Mouse (Mus musculus) CH12.LX (cell line): Measurements from ENCODE around the gene Higd1a. TPM values are rescaled to one million over a fixed set of nuclear protein-coding genes. Genes with fewer than 3 reads are reported as not detected.

Experiments
- DNase-seq: peaks from one replicate; pipeline ENCODE4 v3.0.0-alpha.2; 2013; ENCODE audit errors: extremely low read depth
- H3K27ac ChIP-seq: 2 replicates; pipeline ENCODE4 v1.5.1; 2012; ENCODE audit warnings: low read depth, mild to moderate bottlenecking, control low read depth, moderate library complexity; ENCODE audit not compliant: insufficient read depth
- H3K27me3 ChIP-seq: replicated peaks from 2 replicates; pipeline ENCODE3; 2012; ENCODE audit warnings: inconsistent platforms
- H3K36me3 ChIP-seq, 2 experiments: replicated peaks in 1 of 2; 2 replicates each; pipeline versions ENCODE3 to v1.6.1; 2012; ENCODE audit warnings: inconsistent platforms in 1 of 2, low read length in 1 of 2, mild to moderate bottlenecking in 1 of 2, mixed read lengths in 1 of 2, moderate library complexity in 1 of 2; ENCODE audit not compliant: control insufficient read depth in 1 of 2, insufficient read depth in 1 of 2
- H3K4me1 ChIP-seq, 2 experiments: 2 replicates each; pipeline ENCODE4 v1.6.1; 2012; ENCODE audit warnings: inconsistent platforms in 1 of 2, moderate library complexity in 1 of 2; ENCODE audit not compliant: insufficient read depth in 2 of 2, control insufficient read depth in 1 of 2
- H3K4me2 ChIP-seq: 2 replicates; pipeline ENCODE4 v1.6.1; 2012; ENCODE audit warnings: low read depth, mild to moderate bottlenecking, control low read depth; ENCODE audit not compliant: poor library complexity, insufficient read depth, severe bottlenecking
- H3K4me3 ChIP-seq, 3 experiments: fragments of 150-350 bp in 1 of 3; sonication (generic) in 1 of 3; replicated peaks in 1 of 3; 2 replicates each; pipeline versions ENCODE3 to v1.5.1; 2011 to 2012; ENCODE audit warnings: low read depth in 2 of 3, low read length in 2 of 3, mild to moderate bottlenecking in 2 of 3, moderate library complexity in 2 of 3, control low read depth in 1 of 3, improper control_type of control experiment in 1 of 3, inconsistent platforms in 1 of 3, mixed read lengths in 1 of 3; ENCODE audit not compliant: poor library complexity in 1 of 3
- H3K79me2 ChIP-seq: replicated peaks from 2 replicates; pipeline ENCODE4 v1.6.1; 2012; ENCODE audit warnings: mild to moderate bottlenecking, moderate library complexity; ENCODE audit not compliant: control insufficient read depth, poor library complexity, insufficient read depth, severe bottlenecking; ENCODE audit errors: extremely low read depth
- H3K9ac ChIP-seq: 2 replicates; pipeline ENCODE4 v1.6.1; 2012; ENCODE audit warnings: low read depth, mild to moderate bottlenecking, control low read depth, moderate library complexity; ENCODE audit not compliant: insufficient read depth
- H3K9me3 ChIP-seq: replicated peaks from 2 replicates; pipeline ENCODE3; 2012; ENCODE audit warnings: low read length, inconsistent platforms, mixed read lengths
- BHLHE40 ChIP-seq: IDR thresholded peaks from 2 replicates; pipeline ENCODE4 v1.6.1; 2011; ENCODE audit warnings: mild to moderate bottlenecking, low read depth, low read length, improper control_type of control experiment
- CHD2 ChIP-seq: IDR thresholded peaks from 2 replicates; pipeline ENCODE4 v1.6.1; 2011; ENCODE audit warnings: low read length, improper control_type of control experiment
- CTCF ChIP-seq, 2 experiments: IDR thresholded peaks in 1 of 2; conservative IDR thresholded peaks in 1 of 2; 2 replicates each; pipeline ENCODE4 v1.5.1; 2011 to 2012; ENCODE audit warnings: low read depth in 2 of 2, low read length in 2 of 2, improper control_type of control experiment in 1 of 2, inconsistent platforms in 1 of 2, mild to moderate bottlenecking in 1 of 2, moderate library complexity in 1 of 2
- EP300 ChIP-seq: IDR thresholded peaks from 2 replicates; pipeline ENCODE4 v1.6.1; 2011; ENCODE audit warnings: low read length, improper control_type of control experiment
- GABPA ChIP-seq: IDR thresholded peaks from 2 replicates; pipeline ENCODE4 v1.6.1; 2012; ENCODE audit warnings: low read depth, low read length, improper control_type of control experiment, inconsistent platforms; ENCODE audit not compliant: insufficient replicate concordance
- HCFC1 ChIP-seq: IDR thresholded peaks from 2 replicates; pipeline ENCODE4 v1.6.1; 2012; ENCODE audit warnings: low read depth, mild to moderate bottlenecking, inconsistent platforms, low read length, improper control_type of control experiment
- JUN ChIP-seq: IDR thresholded peaks from 2 replicates; pipeline ENCODE4 v1.6.1; 2011; ENCODE audit warnings: low read depth, mild to moderate bottlenecking, low read length, improper control_type of control experiment, moderate library complexity; ENCODE audit not compliant: insufficient read depth
- JUND ChIP-seq: conservative IDR thresholded peaks from 2 replicates; pipeline ENCODE4 v1.6.1; 2011; ENCODE audit warnings: low read depth, low read length, improper control_type of control experiment
- KAT2A ChIP-seq: IDR thresholded peaks from 2 replicates; pipeline ENCODE4 v1.6.1; 2012; ENCODE audit warnings: low read length, improper control_type of control experiment, inconsistent platforms; ENCODE audit not compliant: insufficient replicate concordance
- MAFK ChIP-seq: IDR thresholded peaks from 2 replicates; pipeline ENCODE4 v1.6.1; 2011; ENCODE audit warnings: low read length, improper control_type of control experiment; ENCODE audit not compliant: insufficient replicate concordance
- MEF2A ChIP-seq: IDR thresholded peaks from 2 replicates; pipeline ENCODE4 v1.6.1; 2014; ENCODE audit warnings: low read depth, mild to moderate bottlenecking, inconsistent platforms, low read length, improper control_type of control experiment, borderline replicate concordance
- MXI1 ChIP-seq: IDR thresholded peaks from 2 replicates; pipeline ENCODE4 v1.6.1; 2011; ENCODE audit warnings: mild to moderate bottlenecking, low read depth, low read length, improper control_type of control experiment
- MYC ChIP-seq: IDR thresholded peaks from 2 replicates; pipeline ENCODE4 v1.6.1; 2011; ENCODE audit warnings: low read depth, mild to moderate bottlenecking, improper control_type of control experiment, low read length
- NELFE ChIP-seq: IDR thresholded peaks from 2 replicates; pipeline ENCODE4 v1.6.1; 2011; ENCODE audit warnings: low read depth, low read length, improper control_type of control experiment
- PAX5 ChIP-seq: IDR thresholded peaks from 2 replicates; pipeline ENCODE4 v1.6.1; 2012; ENCODE audit warnings: low read length, inconsistent platforms, mixed read lengths
- POLR2AphosphoS2 ChIP-seq: IDR thresholded peaks from 2 replicates; pipeline ENCODE4 v1.6.1; 2011; ENCODE audit warnings: low read depth, low read length, improper control_type of control experiment
- TCF12 ChIP-seq: IDR thresholded peaks from 2 replicates; pipeline ENCODE4 v1.6.1; 2014; ENCODE audit warnings: low read depth, mild to moderate bottlenecking, inconsistent platforms, low read length, improper control_type of control experiment
- UBTF ChIP-seq: IDR thresholded peaks from 2 replicates; pipeline ENCODE4 v1.6.1; 2012; ENCODE audit warnings: low read depth, mild to moderate bottlenecking, inconsistent platforms, low read length, improper control_type of control experiment, moderate library complexity
- USF1 ChIP-seq: IDR thresholded peaks from 2 replicates; pipeline ENCODE4 v1.6.1; 2014; ENCODE audit warnings: low read depth, mild to moderate bottlenecking, inconsistent platforms, low read length, improper control_type of control experiment
- USF2 ChIP-seq: conservative IDR thresholded peaks from 2 replicates; pipeline ENCODE4 v1.6.1; 2011; ENCODE audit warnings: low read depth, low read length, improper control_type of control experiment
- ZKSCAN1 ChIP-seq: IDR thresholded peaks from 2 replicates; pipeline ENCODE4 v1.6.1; 2012; ENCODE audit warnings: low read depth, inconsistent platforms, low read length, improper control_type of control experiment, borderline replicate concordance
- ZNF384 ChIP-seq: IDR thresholded peaks from 2 replicates; pipeline ENCODE4 v1.6.1; 2012; ENCODE audit warnings: low read depth, low read length, improper control_type of control experiment, inconsistent platforms
- dilution Hi-C: fragments of 300-500 bp; cut with MboI; formaldehyde crosslinking; loops from 2 replicates; pipeline ENCODE4 v1.14.3; 2020; ENCODE audit warnings: low sequenced_read_pairs; ENCODE audit not compliant: extremely low pct_unique_long_range_greater_than_20kb, extremely low pct_ligation_motif_present
- in situ Hi-C: fragments of 300-500 bp; cut with MboI; formaldehyde crosslinking; loops from 3 replicates; pipeline ENCODE4 v1.14.3; 2019; ENCODE audit warnings: low sequenced_read_pairs, low pct_ligation_motif_present, low pct_unique_long_range_greater_than_20kb, mixed read lengths
- polyA plus RNA-seq: library from polyadenylated mRNA; unstranded; fragments of >175 nt; gene quantifications from 2 replicates; pipeline ENCODE4 v1.2.1, GENCODE M21; 2012; ENCODE audit warnings: low read depth; ENCODE audit not compliant: insufficient read length
- total RNA-seq, 2 experiments: library from RNA; depleted of rRNA; stranded (reverse); fragments of 300-350 nt in 1 of 2; fragments of >200 nt in 1 of 2; gene quantifications; 2 replicates each; pipeline ENCODE4 v1.2.3; 2012 to 2014

Gene Higd1a
- total and polyA plus RNA-seq, 3 experiments: 75.4 to 132 (median 93.2) TPM

DNA sequence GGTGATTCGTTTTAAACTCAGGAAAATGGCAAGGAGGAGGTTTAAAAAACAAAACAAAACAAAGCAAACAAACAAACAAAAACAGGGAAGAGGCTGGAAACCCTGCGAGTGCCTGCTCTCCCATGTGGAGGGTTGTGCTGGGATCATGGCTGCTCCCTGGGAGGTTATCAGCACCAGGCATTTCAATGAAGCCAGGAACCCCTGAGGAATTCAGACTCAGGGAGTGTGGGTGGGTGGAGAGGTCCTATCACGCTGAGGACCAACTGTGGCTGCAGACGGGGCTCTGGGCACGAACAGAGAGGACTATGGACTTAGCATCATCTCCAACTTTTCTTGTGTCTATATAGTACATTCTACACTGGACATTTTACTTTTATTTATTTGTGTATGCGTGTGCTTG is 41.1 kb upstream of the Higd1a start:
- Histone ChIP-seq H3K4me3 (no peak overlapping the region), H3K4me2 (no peak overlapping the region), H3K9ac (no peak overlapping the region), H3K79me2 (no peaks in the 10 kb centered on the region), H3K9me3 (no peaks in the 10 kb centered on the region), H3K27ac (no peak overlapping the region), H3K27me3 (no peaks in the 10 kb centered on the region), H3K4me1 (peaks cover 64 to 97% of the 10 kb centered on the region in 2 experiments), H3K36me3 (peaks cover 0 to 8% of the 10 kb centered on the region in 2 experiments)
- in situ Hi-C loops (no loop called here), dilution Hi-C loops (no loop called here)
- TF ChIP-seq CTCF (conservative IDR thresholded peaks at IDR 0.05 in 1 of 2, IDR thresholded peaks at IDR 0.05 in 1 of 2; ENCODE audit: low read depth in 2 of 2, low read length in 2 of 2): no peak
- TF ChIP-seq USF1: no peak
- no peak for TF ChIP-seq BHLHE40
- TF ChIP-seq MEF2A: no peak
- TF ChIP-seq MYC: no peak
- no peak for TF ChIP-seq PAX5
- no peak for TF ChIP-seq HCFC1
- no peak for TF ChIP-seq MXI1
- TF ChIP-seq JUN: no peak
- TF ChIP-seq TCF12: no peak
- TF ChIP-seq CHD2: no peak
- no peak for TF ChIP-seq MAFK
- TF ChIP-seq UBTF: no peak
- TF ChIP-seq ZKSCAN1: no peak
- DNase-seq: no peak

DNA sequence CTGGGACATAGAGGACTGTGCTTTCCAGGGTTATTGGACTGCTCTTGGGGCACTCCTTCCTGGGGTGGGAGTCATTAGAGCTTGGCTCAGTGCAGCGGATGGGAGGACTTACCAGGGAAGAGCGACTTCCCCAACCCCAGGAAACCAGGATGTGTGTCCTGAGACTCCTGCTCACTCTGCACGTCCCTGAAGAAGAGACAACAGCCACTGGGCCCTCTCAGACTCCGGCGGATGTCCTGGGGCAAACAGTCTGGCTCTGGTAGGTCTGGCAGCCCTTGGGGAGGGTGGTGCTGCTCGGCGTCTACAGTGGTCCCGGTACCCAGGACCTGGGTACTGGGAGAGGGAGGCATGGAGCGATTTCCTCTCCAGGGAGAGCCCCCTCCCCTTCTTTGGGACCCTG is 40.1 kb upstream of the Higd1a start, which contains the start of gene Ackr2:
Gene Ackr2 (plus strand): TSS at position 111 of the 400 bp plus-strand sequence.
- dilution Hi-C loops (no loop called here), in situ Hi-C loops (no loop called here)
- H3K4me1 ChIP-seq: peaks cover 56 to 86% of the 10 kb centered on the region in 2 experiments

More for the DNA sequence above, 40.1 kb upstream of the Higd1a start, which contains the start of gene Ackr2:
- H3K4me3 ChIP-seq: peak within 1 kb of the TSS in 1 of 3 experiments; percentile 41
- H3K4me2 ChIP-seq: no peak within 1 kb of the TSS; the same call in 1 of the 2 replicates
- H3K9ac ChIP-seq: no peak within 1 kb of the TSS
- no peaks in the 10 kb centered on the region for H3K27me3 ChIP-seq
- H3K36me3 ChIP-seq: peaks cover 0 to 13% of the 10 kb centered on the region in 2 experiments
- H3K9me3 ChIP-seq: no peaks in the 10 kb centered on the region
- DNase-seq: no peak
- peak within 1 kb of the TSS; percentile 19; the same call in 1 of the 2 replicates for H3K27ac ChIP-seq
- no peak for TF ChIP-seq MAFK
- TF ChIP-seq JUND: no peak
- TF ChIP-seq NELFE: no peak
- TF ChIP-seq ZNF384: no peak
- TF ChIP-seq GABPA: no peak
- TF ChIP-seq USF2: no peak
- TF ChIP-seq POLR2AphosphoS2: no peak
- no peak for TF ChIP-seq UBTF
- TF ChIP-seq CTCF (conservative IDR thresholded peaks at IDR 0.05 in 1 of 2, IDR thresholded peaks at IDR 0.05 in 1 of 2; ENCODE audit: low read depth in 2 of 2, low read length in 2 of 2): no peak
- no peak for TF ChIP-seq JUN
- TF ChIP-seq KAT2A: no peak
- TF ChIP-seq CHD2: no peak
- no peak for TF ChIP-seq EP300
- TF ChIP-seq, all 38 proteins: peak for 0
- H3K79me2 ChIP-seq: no peaks in the 10 kb centered on the region
